Mouse (Mus musculus) G1E (cell line): ENCODE measurements around the gene Spam1.

Experiments used
- CTCF ChIP-seq: IDR thresholded peaks from 2 replicates; pipeline ENCODE4 v1.5.1; 2012; ENCODE audit warnings: low read depth, low read length, inconsistent platforms, mixed read lengths
- GATA1 ChIP-seq: IDR thresholded peaks from 2 replicates; pipeline ENCODE4 v1.6.1; 2012; ENCODE audit warnings: borderline replicate concordance, low read length, inconsistent platforms, mixed read lengths
- POLR2AphosphoS5 ChIP-seq: IDR thresholded peaks from 2 replicates; pipeline ENCODE4 v1.6.1; 2012; ENCODE audit warnings: low read depth, low read length, inconsistent platforms; ENCODE audit not compliant: insufficient replicate concordance
- TAL1 ChIP-seq: conservative IDR thresholded peaks from 2 replicates; pipeline ENCODE4 v1.6.1; 2012; ENCODE audit warnings: low read depth, low read length, inconsistent platforms, mixed read lengths

DNA sequence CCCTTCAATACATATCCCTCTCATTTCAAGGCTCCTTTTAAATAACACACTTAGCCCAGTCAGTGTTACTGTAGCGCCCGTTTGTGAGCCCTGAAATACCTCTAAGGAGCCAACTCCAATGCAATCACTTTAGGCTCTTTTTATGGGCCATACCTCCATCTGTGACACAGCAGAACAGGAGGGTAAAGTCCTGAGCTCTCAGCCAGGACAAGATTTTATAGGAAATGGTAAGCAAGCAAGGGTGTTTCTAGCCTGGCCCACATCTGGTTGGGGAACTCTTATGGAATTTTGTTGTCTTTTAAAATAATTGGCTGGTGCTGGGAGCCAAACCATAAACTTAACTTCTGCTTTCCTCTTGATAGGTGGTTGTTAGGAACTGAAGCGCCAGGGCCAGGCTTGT, 31.7 kb upstream of the Spam1 start:
- TF ChIP-seq GATA1, result no peak
- TF ChIP-seq CTCF, result no peak
- no peak for TF ChIP-seq POLR2AphosphoS5
- TF ChIP-seq TAL1, result no peak
